Mouse (Mus musculus) gastrocnemius, postnatal 36 days (tissue): ENCODE results near the gene Safb. TPM values are rescaled to one million over a fixed set of nuclear protein-coding genes. Genes with fewer than 3 reads are reported as not detected.
"Not testable (repeated sequence)": the region's sequence is repeated elsewhere in the genome, so short reads cannot be mapped to it uniquely, and the experiment has no call there.

ENCODE experiments used
- DNase-seq, 2 experiments: peaks; one replicate each; pipeline ENCODE4 v3.0.0; 2022
- intact Hi-C: fragments of 180-260 bp; cut with DNase I; formaldehyde crosslinking; loops from one replicate; pipeline ENCODE4 v1.15.1; 2025
- total RNA-seq, 2 experiments: library from RNA; stranded (reverse); gene quantifications; 2 replicates each; pipeline ENCODE4 v1.2.3; 2021

Safb gene
- total RNA-seq, 2 experiments from 2014 or later: 35.9 to 39.7 TPM

- DNase-seq: not testable (repeated sequence)
- intact Hi-C loops: loop anchor here (5.0 to 10.0 kb wide), 2 partner anchors 127 to 365 kb away; partner anchors contain the start of genes Alkbh7, Clpp and Nrtn
Measured at GRCm38 (mm10) chr17:56629800-56630781, 45.5 kb downstream of the Safb start.

- intact Hi-C loops: no loop called here
- DNase-seq: no peak
Measured at GRCm38 (mm10) chr17:56631807-56632206, 47.2 kb downstream of the Safb start.

DNA sequence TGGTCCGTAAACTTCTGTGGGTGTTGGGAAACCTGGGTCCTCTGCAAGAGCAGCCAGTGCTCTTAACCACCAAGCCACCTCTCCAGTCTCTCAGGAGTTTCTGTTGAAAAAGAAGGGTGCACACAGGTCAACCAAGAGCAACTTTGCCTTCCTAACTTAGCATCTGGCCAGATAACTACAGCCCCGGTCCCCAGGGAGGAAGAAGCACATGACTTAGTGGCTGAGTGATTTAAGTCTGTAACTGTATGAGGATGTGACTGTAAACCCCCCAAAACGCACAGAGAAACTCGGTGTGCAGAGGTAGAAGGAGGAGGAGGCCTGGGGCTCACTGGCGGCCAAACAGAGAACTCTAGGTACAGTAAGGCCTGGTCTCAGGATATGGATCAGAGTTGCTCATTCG, 49.4 kb downstream of the Safb start:
- intact Hi-C loops: no loop called here
- DNase-seq: no peak

DNA sequence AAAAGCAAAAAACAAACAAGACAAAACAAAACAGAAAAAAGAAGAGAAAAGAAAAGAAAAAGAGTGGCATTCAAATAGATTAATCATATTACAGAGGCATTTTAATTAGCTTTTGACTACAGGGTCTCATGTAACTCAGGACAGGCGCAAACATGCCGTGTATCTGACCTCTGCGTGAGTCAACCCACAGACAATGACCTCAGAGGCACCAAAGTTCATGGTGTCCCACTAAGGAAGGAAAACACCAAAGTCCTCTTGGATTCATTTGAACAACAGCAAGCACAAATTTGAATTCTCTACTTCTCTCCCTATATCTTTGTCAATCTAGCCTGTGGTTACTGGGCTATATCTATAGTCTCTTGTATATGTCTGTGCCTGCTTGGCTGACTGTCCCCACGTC, 58.6 kb downstream of the Safb start:
- intact Hi-C loops: no loop called here
- DNase-seq: no peak

DNA sequence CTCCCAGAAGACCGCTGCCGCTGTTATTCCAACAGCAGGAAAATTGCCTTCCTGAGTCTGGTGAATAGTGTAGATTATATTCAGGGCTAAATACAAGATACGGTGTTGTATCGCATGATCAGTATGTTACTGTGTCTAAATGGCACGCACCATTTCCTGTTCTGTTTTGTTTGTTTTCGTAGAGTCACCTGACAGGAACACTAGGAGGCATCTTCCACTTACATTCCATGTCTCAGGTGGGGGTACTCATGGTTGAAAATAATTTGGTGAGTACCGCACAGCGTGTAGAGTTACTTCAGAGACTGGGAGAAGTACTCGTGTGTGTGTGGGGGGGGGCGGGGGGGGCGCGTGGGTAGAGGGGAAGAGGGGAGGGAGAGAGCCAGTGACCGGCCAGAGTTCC, 62.9 kb downstream of the Safb start:
- intact Hi-C loops: no loop called here

DNA sequence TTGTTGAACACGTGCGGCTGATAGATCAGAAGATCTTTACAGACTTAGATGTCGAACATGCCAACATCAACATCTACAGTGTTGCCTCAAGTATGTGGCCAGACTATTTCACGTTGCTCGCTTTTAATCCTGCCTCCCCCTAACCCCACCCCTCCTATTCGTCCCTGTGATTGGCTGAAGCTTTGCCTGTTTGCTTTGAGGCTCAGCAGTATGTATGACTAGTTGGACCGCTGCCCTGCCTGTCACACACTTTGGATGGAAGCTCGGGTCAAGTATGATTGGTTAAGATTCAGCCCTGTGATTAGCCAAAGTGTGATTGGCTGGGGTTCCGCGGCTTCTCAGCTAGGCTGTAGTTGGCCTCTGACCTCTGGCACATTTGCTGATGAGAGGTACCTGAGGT, 67.2 kb downstream of the Safb start:
- intact Hi-C loops: no loop called here
- no peak for DNase-seq

More for the DNA sequence above, 62.9 kb downstream of the Safb start:
- no peak for DNase-seq

- intact Hi-C loops: no loop called here
Measured at GRCm38 (mm10) chr17:56654771-56655170, 70.1 kb downstream of the Safb start.

GRCm38 (mm10) chr17:56655311-56655710, 70.7 kb downstream of the Safb start:
- intact Hi-C loops: no loop called here
- DNase-seq: no peak

More at GRCm38 (mm10) chr17:56654771-56655170, 70.1 kb downstream of the Safb start:
- DNase-seq: no peak

Other genes starting within 250 kb of the Safb start
- gene Ptprs, start 108.3 kb upstream of the Safb start, total RNA-seq: 10 to 100 TPM; 35.0 to 45.6 TPM
- not detected for gene Znrf4, start 72.4 kb upstream of the Safb start, total RNA-seq
- gene Gm20219, start 30.4 kb upstream of the Safb start, total RNA-seq: under 1 TPM; 0.27 to 0.74 TPM
- gene Safb2, start 240 bp upstream of the Safb start, total RNA-seq: 10 to 100 TPM; 29.6 to 34.2 TPM
- gene 2410015M20Rik, start 24.9 kb downstream of the Safb start, total RNA-seq: 100 to 1,000 TPM; 130 to 135 TPM
- gene Rpl36, start 28.6 kb downstream of the Safb start, total RNA-seq: 100 to 1,000 TPM; 482 to 579 TPM
- 10 to 100 TPM; 60.6 to 62.6 TPM for gene Lonp1, start 42.1 kb downstream of the Safb start, total RNA-seq
- under 1 TPM in 1 of 2 experiments, not detected in 1; 0.15 TPM for gene Catsperd, start 43.3 kb downstream of the Safb start, total RNA-seq
- gene Ranbp3, start 88.5 kb downstream of the Safb start, total RNA-seq: 10 to 100 TPM; 37.0 to 37.1 TPM
- 100 to 1,000 TPM; 425 to 470 TPM for gene Ndufa11, start 132.9 kb downstream of the Safb start, total RNA-seq
- gene Vmac, start 133.2 kb downstream of the Safb start, total RNA-seq: 1 to 10 TPM; 3.3 to 3.4 TPM
- gene Nrtn, start 172.7 kb downstream of the Safb start, total RNA-seq: 1 to 10 TPM; 4.1 to 5.0 TPM
- 10 to 100 TPM; 13.4 to 16.1 TPM for gene Dus3l, start 179.9 kb downstream of the Safb start, total RNA-seq
- under 1 TPM in 1 of 2 experiments, not detected in 1; 0.12 TPM for gene Prr22, start 185.4 kb downstream of the Safb start, total RNA-seq
- 1 to 10 TPM; 1.8 to 2.5 TPM for gene Rfx2, start 246.2 kb downstream of the Safb start, total RNA-seq